Mouse (Mus musculus) naive thymus-derived CD4-positive, alpha-beta T cell, adult 2 months (primary cell): Measurements from ENCODE around the gene Gm45337.

Experiments used
- DNase-seq: peaks from one replicate; pipeline ENCODE4 v3.0.0-alpha.2; 2011; ENCODE audit warnings: low read depth

Gm45337 gene

GRCm38 (mm10) chr7:142097776-142098175 is 46.6 kb downstream of the Gm45337 start:
- peak; percentile 79 for DNase-seq

GRCm38 (mm10) chr7:142096701-142097100 is 47.7 kb downstream of the Gm45337 start:
- peak; percentile 10 for DNase-seq

- DNase-seq = peak; percentile 86
These were observed 49.0 kb downstream of the Gm45337 start, which contains the start of gene Dusp8 for GRCm38 (mm10) chr7:142095183-142095931. TSS of gene Dusp8 (minus strand) at chr7:142095843.

- DNase-seq = peak; percentile 46
These were observed 49.9 kb downstream of the Gm45337 start for GRCm38 (mm10) chr7:142094301-142095143.

- peak; percentile 20 for DNase-seq
These were observed 50.6 kb downstream of the Gm45337 start for GRCm38 (mm10) chr7:142093696-142094240.
